Mouse (Mus musculus) lung, postnatal 0 days (tissue): ENCODE results near the gene Npff.

Source experiments
- CTCF ChIP-seq: IDR thresholded peaks from 2 replicates; pipeline ENCODE4 v1.5.1; 2016; ENCODE audit warnings: antibody characterized with exemption, mild to moderate bottlenecking
- EP300 ChIP-seq: IDR thresholded peaks from 2 replicates; pipeline ENCODE4 v1.6.1; 2016; ENCODE audit warnings: antibody characterized with exemption, mild to moderate bottlenecking, control low read depth

DNA sequence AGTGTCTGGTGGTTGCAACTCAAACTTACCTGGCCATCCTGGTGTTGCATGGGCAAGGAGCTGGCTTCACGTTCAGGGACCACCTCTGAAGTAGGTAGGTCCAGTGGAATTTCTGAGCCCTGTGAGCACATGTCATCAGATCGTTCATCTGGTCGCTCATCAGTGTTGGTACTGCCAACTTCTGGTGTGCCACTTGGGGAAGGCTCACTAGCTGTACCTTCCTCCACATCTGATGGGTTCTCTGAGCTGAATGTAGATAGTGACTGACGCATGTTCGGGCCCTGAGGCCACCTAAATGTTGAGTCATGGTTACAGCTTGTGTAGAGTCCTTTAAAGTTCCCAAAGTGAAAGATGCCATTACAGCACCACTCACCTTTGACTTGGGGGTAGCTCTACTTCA, 24.3 kb downstream of the Npff start:
- TF ChIP-seq CTCF (no peak), EP300 (no peak)
